Comparison of ENCODE assay signal across 20 mouse cellular contexts in genomic region chr4:151569586-151569985, GRCm38 (mm10).
A peak's percentile ranks its signal among the peaks of the same experiment; 100 is the strongest.
DNase-seq lines count a peak whose midpoint lies in the region; ATAC-seq lines count a peak whose summit lies in the region.
"Had no signal": no experiment of that assay in that cellular context is flagged by ENCODE, and none has a peak within 500 bp of the region (broad histone marks: within the 10 kb centered on the region; RNA-seq: fewer than 3 reads in every experiment).

No protein-coding gene starts in this region.

- peak overlapping the region; percentile 53; the same call in 1 of the 2 replicates for H3K27ac ChIP-seq in hindbrain, embryonic 15.5 days (replicated peaks)
- H3K27ac ChIP-seq: embryonic facial prominence, embryonic 13.5 days; heart, embryonic 15.5 days; left cerebral cortex, adult 2 months; limb, embryonic 10.5 days had no signal

- H3K9me3 ChIP-seq in hindbrain, embryonic 15.5 days, result no peaks in the 10 kb centered on the region
- H3K9me3 ChIP-seq: embryonic facial prominence, embryonic 13.5 days; heart, embryonic 15.5 days; limb, embryonic 10.5 days had no signal

- H3K4me3 ChIP-seq in hindbrain, embryonic 15.5 days, result no peak overlapping the region
- H3K4me3 ChIP-seq: embryonic facial prominence, embryonic 13.5 days; heart, embryonic 15.5 days; left cerebral cortex, adult 2 months; limb, embryonic 10.5 days had no signal

- H3K4me1 ChIP-seq in hindbrain, embryonic 15.5 days (replicated peaks), result peaks cover 34% of the 10 kb centered on the region
- H3K4me1 ChIP-seq: heart, embryonic 15.5 days had no signal

- no peak for ATAC-seq in cerebellum, adult (ENCODE audit: insufficient number of reproducible peaks, low FRiP score, low TSS enrichment)
- ATAC-seq in hindbrain, embryonic 15.5 days (ENCODE audit: low FRiP score, low read depth), result no peak
- ATAC-seq: forebrain, embryonic 16.5 days; intestine, embryonic 16.5 days; liver, postnatal 0 days; Patski had no signal

- H3K4me2 ChIP-seq in hindbrain, embryonic 15.5 days, result no peak overlapping the region
- H3K4me2 ChIP-seq: embryonic facial prominence, embryonic 13.5 days; heart, embryonic 15.5 days had no signal

- WGBS in hindbrain, embryonic 15.5 days, result 79% methylated on average over 3 of the region's 3 CpGs

- peak; percentile 23 for DNase-seq in cerebellum, adult 11 months
- DNase-seq in layer of hippocampus, adult 9-11 months, result peak; percentile 25
- DNase-seq in layer of hippocampus, adult 11-12 months (ENCODE audit: low spot score), result no peak
- DNase-seq in cerebellum, adult 8-10 months, result peak; percentile 39
- DNase-seq in left cerebral cortex, adult 8-10 months (ENCODE audit: low spot score in 2 of 2), result no peak
- no peak for DNase-seq in adrenal gland, adult 8-10 months
- DNase-seq: adrenal gland, postnatal 10 days; gastrocnemius, postnatal 25 days; heart, postnatal 4 days; liver, postnatal 0 days; lung, postnatal 10 days had no signal

- H3K27me3 ChIP-seq in hindbrain, embryonic 15.5 days, result no peaks in the 10 kb centered on the region
- H3K27me3 ChIP-seq: heart, embryonic 15.5 days had no signal

- H3K9ac ChIP-seq in hindbrain, embryonic 15.5 days, result no peak overlapping the region
- H3K9ac ChIP-seq: embryonic facial prominence, embryonic 13.5 days; heart, embryonic 15.5 days; liver, postnatal 0 days had no signal

- no peaks in the 10 kb centered on the region for H3K36me3 ChIP-seq in hindbrain, embryonic 15.5 days
- H3K36me3 ChIP-seq: embryonic facial prominence, embryonic 13.5 days; heart, embryonic 15.5 days; limb, embryonic 10.5 days had no signal

Comparison
In these comparisons a context has a peak if more than half of its experiments do, and no peak if none do; other contexts are left out.
1. DNase-seq: peak in cerebellum, adult 11 months (single experiment), layer of hippocampus, adult 9-11 months (single experiment) and cerebellum, adult 8-10 months (single experiment); none in layer of hippocampus, adult 11-12 months (single experiment), left cerebral cortex, adult 8-10 months (0 of 2) and adrenal gland, adult 8-10 months (single experiment).